Mouse (Mus musculus) kidney, embryonic 16.5 days (tissue): ENCODE data around the gene Tshz2. TPM values are rescaled to one million over a fixed set of nuclear protein-coding genes. Genes with fewer than 3 reads are reported as not detected.

ENCODE experiments used
- ATAC-seq: fragments of 200-750 bp; cut with Nextera tagmentation; 2 replicates; pipeline ENCODE4 v1.8.0; 2017; ENCODE audit warnings: moderate TSS enrichment; ENCODE audit not compliant: low FRiP score, low TSS enrichment
- H3K27ac ChIP-seq: fragments of 300-500 bp; sonication (generic); 2 replicates; pipeline ENCODE4 v1.5.1; 2014; ENCODE audit warnings: low read length
- H3K27me3 ChIP-seq: fragments of 300-500 bp; sonication (generic); 2 replicates; pipeline ENCODE4 v1.6.1; 2014; ENCODE audit warnings: low read length, control low read depth, mixed read lengths; ENCODE audit not compliant: insufficient read depth
- H3K36me3 ChIP-seq: fragments of 300-500 bp; sonication (generic); 2 replicates; pipeline ENCODE4 v1.6.1; 2014; ENCODE audit warnings: low read length, control low read depth, mixed read lengths; ENCODE audit not compliant: insufficient read depth
- H3K4me1 ChIP-seq: fragments of 300-500 bp; sonication (generic); 2 replicates; pipeline ENCODE4 v1.6.1; 2014; ENCODE audit warnings: low read length, control low read depth, mixed read lengths; ENCODE audit not compliant: insufficient read depth
- H3K4me2 ChIP-seq: fragments of 300-500 bp; sonication (generic); replicated peaks from 2 replicates; pipeline ENCODE4 v1.6.1; 2014; ENCODE audit warnings: low read depth, low read length
- H3K4me3 ChIP-seq: fragments of 300-500 bp; sonication (generic); 2 replicates; pipeline ENCODE4 v1.5.1; 2014; ENCODE audit warnings: mild to moderate bottlenecking, low read length
- H3K9ac ChIP-seq: fragments of 300-500 bp; sonication (generic); replicated peaks from 2 replicates; pipeline ENCODE4 v1.6.1; 2014; ENCODE audit warnings: low read length
- H3K9me3 ChIP-seq: fragments of 300-500 bp; sonication (generic); 2 replicates; pipeline ENCODE4 v1.6.1; 2016; ENCODE audit warnings: low read length, control low read depth
- WGBS: fragments of 180-500 bp; shearing (Covaris S2); extraction: QIAGEN DNeasy Blood & Tissue Kit; methylation state at CpG from one replicate; pipeline ENCODE4 v1.1.7; 2014; 5-methylcytosine and 5-hydroxymethylcytosine counted together
- polyA plus RNA-seq: library from polyadenylated mRNA; unstranded; fragments of >200 nt; fragmentation: Nextera tagmentation; extraction: Ambion mirVana; gene quantifications from 2 replicates; pipeline ENCODE4 v1.2.1, GENCODE M21; 2015

The Tshz2 gene
- polyA plus RNA-seq, 1 experiment from 2014 or later: 11.5 TPM

- Histone ChIP-seq H3K4me1 (peaks cover 14% of the 10 kb centered on the region), H3K9ac (no peak overlapping the region)
- ATAC-seq: no peak
These were observed 396.6 kb downstream of the Tshz2 start for GRCm38 (mm10) chr2:170029304-170029856.

GRCm38 (mm10) chr2:170031226-170031625, 398.4 kb downstream of the Tshz2 start:
- H3K4me2 ChIP-seq: no peak overlapping the region
- peaks cover 4% of the 10 kb centered on the region for H3K9me3 ChIP-seq
- peaks cover 17% of the 10 kb centered on the region for H3K4me1 ChIP-seq
- H3K9ac ChIP-seq: no peak overlapping the region
- no peaks in the 10 kb centered on the region for H3K27me3 ChIP-seq
- no peak overlapping the region for H3K27ac ChIP-seq
- no peak for ATAC-seq
- no peaks in the 10 kb centered on the region for H3K36me3 ChIP-seq
- H3K4me3 ChIP-seq: no peak overlapping the region
- 93% methylated on average over 12 of the region's 12 CpGs for WGBS

More at GRCm38 (mm10) chr2:170029304-170029856, 396.6 kb downstream of the Tshz2 start:
- no peaks in the 10 kb centered on the region for H3K27me3 ChIP-seq
- H3K9me3 ChIP-seq: peaks cover 4% of the 10 kb centered on the region
- no peak overlapping the region for H3K27ac ChIP-seq
- H3K4me3 ChIP-seq: no peak overlapping the region
- H3K4me2 ChIP-seq: no peak overlapping the region
- WGBS: 83% methylated on average over 10 of the region's 10 CpGs
- H3K36me3 ChIP-seq: no peaks in the 10 kb centered on the region

GRCm38 (mm10) chr2:170031872-170032271, 399.1 kb downstream of the Tshz2 start:
- Histone ChIP-seq H3K9ac (no peak overlapping the region), H3K27me3 (no peaks in the 10 kb centered on the region), H3K4me1 (peaks cover 17% of the 10 kb centered on the region), H3K4me3 (no peak overlapping the region), H3K27ac (peak overlapping the region; percentile 93; the same call in 1 of the 2 replicates), H3K4me2 (no peak overlapping the region), H3K36me3 (no peaks in the 10 kb centered on the region), H3K9me3 (peaks cover 4% of the 10 kb centered on the region)
- 66% methylated on average over 8 of the region's 8 CpGs for WGBS
- ATAC-seq: no peak

GRCm38 (mm10) chr2:170033219-170033618, 400.4 kb downstream of the Tshz2 start:
- Histone ChIP-seq H3K4me1 (peaks cover 21% of the 10 kb centered on the region), H3K27ac (peak overlapping the region; percentile 93), H3K27me3 (no peaks in the 10 kb centered on the region), H3K4me2 (no peak overlapping the region), H3K9me3 (no peaks in the 10 kb centered on the region), H3K4me3 (no peak overlapping the region), H3K36me3 (no peaks in the 10 kb centered on the region), H3K9ac (peak overlapping the region; percentile 34; the same call in 1 of the 2 replicates)
- peak; percentile 83 for ATAC-seq
- WGBS: 45% methylated on average over 5 of the region's 5 CpGs

- Histone ChIP-seq H3K4me2 (no peak overlapping the region), H3K36me3 (no peaks in the 10 kb centered on the region), H3K27ac (no peak overlapping the region), H3K9me3 (no peaks in the 10 kb centered on the region), H3K27me3 (no peaks in the 10 kb centered on the region), H3K9ac (no peak overlapping the region), H3K4me1 (peaks cover 26% of the 10 kb centered on the region), H3K4me3 (no peak overlapping the region)
- no peak for ATAC-seq
- 84% methylated on average over 11 of the region's 11 CpGs for WGBS
These were observed 402.0 kb downstream of the Tshz2 start for GRCm38 (mm10) chr2:170034794-170035193.

- Histone ChIP-seq H3K27ac (peak overlapping the region; percentile 69; the same call in 1 of the 2 replicates), H3K36me3 (no peaks in the 10 kb centered on the region), H3K9ac (no peak overlapping the region), H3K9me3 (no peaks in the 10 kb centered on the region), H3K4me1 (peaks cover 44% of the 10 kb centered on the region), H3K4me3 (no peak overlapping the region), H3K4me2 (peak overlapping the region; percentile 4; the same call in 1 of the 2 replicates), H3K27me3 (no peaks in the 10 kb centered on the region)
- 19% methylated on average over 11 of the region's 11 CpGs for WGBS
- no peak for ATAC-seq
These were observed 404.0 kb downstream of the Tshz2 start for GRCm38 (mm10) chr2:170036791-170037241.

- no peak overlapping the region for H3K4me3 ChIP-seq
- H3K9ac ChIP-seq: peak overlapping the region; percentile 19; the same call in 1 of the 2 replicates
- peak overlapping the region; percentile 78 for H3K27ac ChIP-seq
- ATAC-seq: no peak
- H3K9me3 ChIP-seq: no peaks in the 10 kb centered on the region
- peaks cover 40% of the 10 kb centered on the region for H3K4me1 ChIP-seq
- 65% methylated on average over 13 of the region's 13 CpGs for WGBS
- H3K27me3 ChIP-seq: no peaks in the 10 kb centered on the region
- no peak overlapping the region for H3K4me2 ChIP-seq
- H3K36me3 ChIP-seq: no peaks in the 10 kb centered on the region
These were observed 404.5 kb downstream of the Tshz2 start for GRCm38 (mm10) chr2:170037346-170037745.

- H3K4me1 ChIP-seq: peaks cover 31% of the 10 kb centered on the region
- H3K4me2 ChIP-seq: no peak overlapping the region
- no peaks in the 10 kb centered on the region for H3K9me3 ChIP-seq
- ATAC-seq: no peak
- H3K4me3 ChIP-seq: no peak overlapping the region
- no peak overlapping the region for H3K9ac ChIP-seq
- no peaks in the 10 kb centered on the region for H3K27me3 ChIP-seq
- peak overlapping the region; percentile 22; the same call in 1 of the 2 replicates for H3K27ac ChIP-seq
- WGBS: 49% methylated on average over 14 of the region's 14 CpGs
- H3K36me3 ChIP-seq: no peaks in the 10 kb centered on the region
These were observed 407.0 kb downstream of the Tshz2 start for GRCm38 (mm10) chr2:170039772-170040171.

- 17% methylated on average over 9 of the region's 9 CpGs for WGBS
- Histone ChIP-seq H3K27me3 (no peaks in the 10 kb centered on the region), H3K4me2 (0 out of 2 replicates have a peak overlapping the region, but pooled peaks have one; percentile 10), H3K4me1 (peaks cover 29% of the 10 kb centered on the region), H3K4me3 (no peak overlapping the region), H3K9ac (0 out of 2 replicates have a peak overlapping the region, but pooled peaks have one; percentile 32), H3K9me3 (no peaks in the 10 kb centered on the region), H3K36me3 (no peaks in the 10 kb centered on the region), H3K27ac (peak overlapping the region; percentile 84)
- ATAC-seq: peak; percentile 90
These were observed 408.3 kb downstream of the Tshz2 start for GRCm38 (mm10) chr2:170041101-170041500.

- H3K4me1 ChIP-seq: peaks cover 28% of the 10 kb centered on the region
- H3K27me3 ChIP-seq: no peaks in the 10 kb centered on the region
- H3K4me2 ChIP-seq: no peak overlapping the region
- ATAC-seq: no peak
- no peak overlapping the region for H3K9ac ChIP-seq
- 85% methylated on average over 12 of the region's 12 CpGs for WGBS
- no peak overlapping the region for H3K4me3 ChIP-seq
- H3K9me3 ChIP-seq: no peaks in the 10 kb centered on the region; the same call in 1 of the 2 replicates
- no peak overlapping the region for H3K27ac ChIP-seq
- H3K36me3 ChIP-seq: no peaks in the 10 kb centered on the region; the same call in 1 of the 2 replicates
These were observed 409.8 kb downstream of the Tshz2 start for GRCm38 (mm10) chr2:170042471-170043213.
